Mouse (Mus musculus) left cerebral cortex, postnatal 25 days (tissue): ENCODE data around the gene Slc22a17. TPM values are rescaled to one million over a fixed set of nuclear protein-coding genes. Genes with fewer than 3 reads are reported as not detected.

Source experiments
- DNase-seq, 2 experiments: peaks; one replicate each; pipeline ENCODE4 v3.0.0; 2022; ENCODE audit warnings: low spot score in 2 of 2, mixed read lengths in 1 of 2
- intact Hi-C: fragments of 180-260 bp; cut with DNase I; formaldehyde crosslinking; loops from one replicate; pipeline ENCODE4 v1.15.1; 2025
- total RNA-seq, 2 experiments: library from RNA; stranded (reverse); gene quantifications; 2 replicates each; pipeline ENCODE4 v1.2.3; 2021

Gene Slc22a17
- total RNA-seq, 2 experiments from 2014 or later, result 628 to 630 TPM

GRCm38 (mm10) chr14:54913343-54913742 lies 411 bp upstream of the Slc22a17 start:
- peak in 1 of 2 experiments; percentile 33 for DNase-seq
- intact Hi-C loops, result loop anchor here (5.0 kb wide), 1 partner anchor 179 kb away; the partner anchor contains the start of genes Thtpa and Zfhx2

- no peak for DNase-seq
- intact Hi-C loops, result loop anchor here (5.0 kb wide), 1 partner anchor 180 kb away; the partner anchor contains the start of genes Thtpa and Zfhx2
These were observed 652 bp downstream of the Slc22a17 start for GRCm38 (mm10) chr14:54912109-54912850.

DNA sequence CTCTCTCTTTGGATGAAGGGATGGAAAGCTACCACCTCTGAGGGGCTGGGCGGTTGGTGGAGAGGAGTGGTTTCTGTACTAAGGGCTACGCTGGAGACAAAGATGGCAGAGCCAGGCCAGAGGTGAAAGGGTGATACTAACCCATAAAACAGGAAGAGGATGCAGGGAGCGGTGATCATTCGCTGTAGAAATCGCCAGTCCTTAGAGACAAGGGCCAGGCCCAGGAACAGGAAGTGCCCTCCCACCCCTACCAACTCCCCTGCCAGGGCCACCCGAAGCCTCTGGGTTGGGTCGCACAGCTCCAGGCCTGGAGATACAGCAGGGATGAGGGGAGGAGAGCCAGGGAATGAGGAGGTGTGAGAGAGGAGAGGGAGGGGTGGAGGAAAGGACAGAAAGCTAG lies 4.2 kb downstream of the Slc22a17 start:
- intact Hi-C loops, result no loop called here

DNA sequence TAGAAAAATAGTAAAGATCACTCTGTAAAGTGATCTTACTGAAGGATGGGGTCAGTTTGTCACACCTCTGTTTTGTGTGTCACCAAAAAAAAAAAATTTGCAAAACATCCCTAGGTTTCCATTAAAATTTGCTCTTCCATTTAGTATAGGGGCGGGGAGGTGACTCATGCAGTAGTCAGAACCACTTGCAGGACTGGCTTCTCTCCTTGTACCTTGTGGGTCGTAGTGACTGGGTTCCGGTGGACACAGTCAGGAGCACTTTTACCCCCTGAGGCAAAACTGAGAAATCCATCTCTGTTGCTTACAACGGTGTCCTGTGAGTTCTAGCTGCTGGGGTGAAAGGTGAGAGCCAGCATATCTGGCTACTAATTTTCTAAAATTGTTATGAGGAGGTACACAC lies 9.3 kb downstream of the Slc22a17 start:
- DNase-seq, result no peak

More for the DNA sequence above, 4.2 kb downstream of the Slc22a17 start:
- no peak for DNase-seq

DNA sequence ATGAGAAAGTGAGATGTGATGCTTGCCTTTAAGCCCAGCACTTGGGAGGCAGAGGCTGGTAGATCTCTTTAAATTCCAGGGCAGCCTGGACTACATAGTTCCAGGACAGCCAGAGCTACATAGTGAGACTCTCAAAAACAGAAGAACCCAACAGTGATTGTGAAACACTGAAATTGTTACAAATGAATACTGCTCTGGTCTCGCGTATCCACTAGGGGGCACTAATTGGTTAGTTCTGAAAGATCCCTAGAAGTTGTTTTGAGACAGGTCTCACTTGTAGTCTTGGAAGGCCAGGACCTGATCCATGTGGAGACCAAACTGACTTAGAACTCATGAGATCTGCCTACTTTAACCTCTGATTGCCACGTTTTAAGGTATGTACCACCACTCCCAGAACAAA lies 12.5 kb downstream of the Slc22a17 start:
- intact Hi-C loops, result loop anchor here (1.0 to 5.0 kb wide), 3 partner anchors 39 to 197 kb away; no protein-coding TSS in a partner anchor
- DNase-seq, result peak; percentile 79 to 90

More for the DNA sequence above, 9.3 kb downstream of the Slc22a17 start:
- intact Hi-C loops, result loop anchor here (5.0 kb wide), 1 partner anchor 194 kb away; no protein-coding TSS in a partner anchor

GRCm38 (mm10) chr14:54897445-54897844 lies 15.5 kb downstream of the Slc22a17 start:
- intact Hi-C loops, result no loop called here
- no peak for DNase-seq

DNA sequence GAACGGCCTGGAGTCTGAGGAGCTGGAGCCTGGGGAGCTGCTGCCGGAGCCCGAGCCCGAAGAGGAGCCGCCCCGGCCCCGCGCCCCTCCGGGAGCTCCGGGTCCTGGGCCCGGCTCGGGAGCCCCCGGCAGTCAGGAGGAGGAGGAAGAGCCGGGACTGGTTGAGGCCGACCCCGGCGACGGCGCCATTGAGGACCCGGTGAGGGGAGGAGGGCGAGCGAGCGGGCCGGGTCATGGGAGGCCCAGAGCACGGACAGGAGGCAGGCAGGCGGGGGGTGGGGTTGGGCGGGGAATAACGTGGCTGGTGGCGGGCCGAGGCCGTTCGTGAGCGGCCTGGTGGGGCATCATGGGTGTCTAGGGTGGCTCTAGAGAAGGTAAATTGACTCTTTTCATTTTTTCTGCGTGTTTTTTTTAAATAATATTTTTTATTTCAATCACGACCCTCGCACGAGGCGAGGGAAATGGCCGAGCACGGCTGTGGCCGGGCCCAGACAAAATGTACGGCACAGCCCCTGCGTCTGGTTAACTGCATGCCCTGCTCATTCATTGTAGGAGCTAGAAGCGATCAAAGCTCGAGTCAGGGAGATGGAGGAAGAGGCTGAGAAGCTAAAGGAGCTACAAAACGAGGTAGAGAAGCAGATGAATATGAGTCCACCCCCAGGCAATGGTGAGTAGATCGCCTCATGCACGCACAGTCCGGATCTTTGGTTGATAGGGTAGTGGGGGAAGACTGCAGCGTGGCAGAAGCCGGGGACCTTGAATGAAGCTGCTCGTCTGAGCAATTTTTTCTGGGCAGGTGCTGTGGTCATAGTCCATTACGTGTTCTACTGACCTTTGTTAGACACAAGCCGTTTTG lies 18.4 kb downstream of the Slc22a17 start:
- intact Hi-C loops, result loop anchor here (1.0 to 5.0 kb wide), 2 partner anchors 45 to 198 kb away; partner anchors contain the start of genes Thtpa and Zfhx2
- no peak for DNase-seq

- DNase-seq, result peak; percentile 98 to 100
- intact Hi-C loops, result loop anchor here (1.0 to 5.0 kb wide), 2 partner anchors 46 to 199 kb away; partner anchors contain the start of genes Thtpa and Zfhx2
These were observed 19.2 kb downstream of the Slc22a17 start for GRCm38 (mm10) chr14:54893651-54894181.

GRCm38 (mm10) chr14:54892200-54892599 lies 20.7 kb downstream of the Slc22a17 start, which contains the start of gene Pabpn1:
Gene Pabpn1, plus strand, starts transcription at chr14:54892500.
- DNase-seq, result no peak
- intact Hi-C loops, result loop anchor here (5.0 kb wide), 1 partner anchor 200 kb away; the partner anchor contains the start of genes Thtpa and Zfhx2

DNA sequence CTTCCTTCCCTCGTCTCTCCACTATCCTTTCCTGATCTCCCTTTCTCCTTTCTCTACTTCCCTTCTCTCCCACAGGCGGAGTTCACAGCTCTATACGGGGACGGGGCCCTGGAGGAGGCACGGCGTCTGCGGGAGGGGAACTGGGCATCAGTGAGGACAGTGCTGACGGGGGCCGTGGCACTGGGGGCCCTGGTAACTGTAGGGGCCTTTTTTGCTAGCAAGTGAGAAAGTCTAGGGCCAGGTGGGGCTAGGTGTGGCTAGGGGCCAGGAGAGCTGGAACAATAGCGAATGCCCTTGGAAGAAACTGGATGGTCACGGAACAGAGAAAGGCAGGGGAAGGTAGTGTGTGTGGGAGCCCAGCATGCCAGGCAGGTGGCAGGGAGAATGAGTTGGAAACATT lies 27.6 kb downstream of the Slc22a17 start:
- DNase-seq, result no peak
- intact Hi-C loops, result no loop called here

GRCm38 (mm10) chr14:54884022-54884712 lies 28.8 kb downstream of the Slc22a17 start:
- no peak for DNase-seq
- intact Hi-C loops, result no loop called here

DNA sequence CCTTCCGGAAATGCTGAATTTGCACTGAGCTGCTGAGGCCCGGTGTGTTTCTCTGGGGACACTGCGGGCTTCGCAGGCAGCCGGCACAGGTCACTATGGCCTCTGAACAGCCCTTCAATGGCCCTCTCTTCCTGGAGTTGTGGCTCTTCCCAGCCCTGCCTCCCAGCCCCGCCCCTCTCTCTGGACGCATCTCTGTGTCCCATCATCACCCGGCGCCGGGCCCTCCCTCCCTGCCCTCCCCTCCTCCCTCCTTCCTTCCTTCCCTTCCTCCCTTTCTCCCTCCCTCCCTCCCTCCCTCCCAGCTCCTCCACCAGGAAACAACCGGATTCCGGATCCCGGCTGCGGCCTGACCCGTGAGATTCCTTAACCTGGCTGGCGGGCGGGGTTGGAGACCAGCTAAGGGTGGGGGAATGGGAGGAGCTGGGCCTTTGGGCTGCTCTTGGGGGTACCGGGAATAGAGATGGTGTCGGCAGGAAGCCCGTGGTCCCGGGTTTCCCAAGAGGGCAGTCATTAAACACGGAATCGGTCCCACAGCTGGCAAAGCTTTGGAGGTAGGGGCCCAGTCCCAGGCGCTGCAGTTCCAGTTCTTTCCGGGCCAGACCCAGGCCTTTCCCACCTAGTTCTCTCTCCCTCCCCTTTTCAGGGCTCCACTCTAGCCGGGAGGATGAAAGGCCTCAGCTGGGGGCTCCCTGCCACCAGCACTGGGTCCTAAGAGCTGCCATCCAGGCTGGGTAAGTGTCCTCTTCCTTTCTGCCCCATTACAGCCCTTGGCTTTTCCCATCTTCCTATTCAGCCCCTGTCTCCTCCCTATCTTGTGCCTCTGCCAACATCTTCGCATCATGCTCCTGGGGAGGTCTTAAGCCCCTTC lies 29.5 kb downstream of the Slc22a17 start, which contains the start of the genes Bcl2l2 and Gm20521:
Gene Bcl2l2, plus strand, starts transcription at position 224 of the 868 bp plus-strand sequence.
Gene Gm20521, plus strand, starts transcription at position 288 of the 868 bp plus-strand sequence.
- DNase-seq, result peak; percentile 74 to 80

DNA sequence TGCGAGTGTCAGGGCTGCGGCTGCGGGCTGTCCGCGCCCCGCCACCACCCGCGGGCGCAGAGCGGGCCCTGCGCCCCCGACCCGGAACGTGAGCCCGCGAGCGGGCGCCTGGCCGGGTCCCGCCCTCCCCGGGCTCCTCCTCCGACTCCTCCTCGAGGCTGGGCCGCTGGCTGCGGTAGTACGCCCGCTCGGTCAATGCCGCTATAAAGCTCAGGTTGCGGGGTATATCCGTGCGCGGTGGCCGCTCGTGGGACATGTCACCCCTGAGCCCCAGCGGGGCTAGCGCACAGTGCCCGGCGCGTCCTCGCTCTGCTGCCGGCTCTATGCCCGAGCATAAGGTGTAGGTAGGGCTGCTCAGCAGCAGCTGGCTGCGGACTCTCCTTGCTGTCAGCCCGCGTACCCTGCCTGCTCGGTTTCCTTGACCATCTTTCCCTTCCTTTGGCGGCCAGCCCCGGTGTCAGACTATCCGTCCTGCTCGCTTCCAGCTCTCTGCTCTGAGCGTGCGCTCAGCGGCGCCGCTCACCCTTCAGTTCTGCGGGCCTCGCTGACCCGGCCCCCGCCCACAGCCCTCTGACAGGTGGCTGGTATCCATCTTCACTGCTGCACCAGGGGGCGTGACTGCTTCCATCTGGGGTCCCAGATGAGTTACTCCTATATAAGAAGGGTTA lies 35.8 kb downstream of the Slc22a17 start, which contains the start of gene Ppp1r3e:
Gene Ppp1r3e, minus strand, starts transcription at position 503 of the 668 bp plus-strand sequence.
- DNase-seq, result peak; percentile 64 to 73
- intact Hi-C loops, result no loop called here

More for the DNA sequence above, 29.5 kb downstream of the Slc22a17 start, which contains the start of the genes Bcl2l2 and Gm20521:
- intact Hi-C loops, result no loop called here

DNA sequence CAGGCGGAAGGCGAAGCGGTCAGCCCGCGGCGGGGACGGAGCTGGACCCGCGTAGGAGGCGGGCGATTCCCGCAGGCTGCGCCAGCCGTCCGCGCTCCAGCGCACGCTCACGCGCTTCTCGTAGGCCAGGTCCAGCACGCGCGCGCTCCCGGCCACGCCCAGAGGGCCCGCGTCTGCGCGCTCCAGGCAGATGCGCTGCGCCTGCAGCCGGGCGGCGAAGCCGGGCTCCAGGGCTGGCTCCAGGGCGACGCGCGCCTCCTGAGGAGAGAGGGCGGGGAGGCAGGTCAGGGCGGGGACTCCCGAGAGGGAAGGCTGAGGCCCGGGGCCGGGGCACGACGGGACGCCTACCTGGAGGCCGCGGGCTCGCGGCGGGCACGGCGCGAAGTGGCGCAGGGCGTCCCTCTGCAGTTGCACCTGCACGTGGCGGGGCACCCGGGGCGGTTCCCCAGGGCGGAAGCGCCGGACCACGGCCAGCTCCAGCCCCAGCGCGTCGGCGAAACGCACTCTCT lies 36.3 kb downstream of the Slc22a17 start:
- intact Hi-C loops, result loop anchor here (1.0 kb wide), 1 partner anchor 12 kb away; no protein-coding TSS in a partner anchor
- peak; percentile 94 to 95 for DNase-seq

GRCm38 (mm10) chr14:54875844-54876538 lies 36.9 kb downstream of the Slc22a17 start:
- intact Hi-C loops, result loop anchor here (1.0 kb wide), 1 partner anchor 12 kb away; no protein-coding TSS in a partner anchor
- DNase-seq, result peak in 1 of 2 experiments; percentile 74

DNA sequence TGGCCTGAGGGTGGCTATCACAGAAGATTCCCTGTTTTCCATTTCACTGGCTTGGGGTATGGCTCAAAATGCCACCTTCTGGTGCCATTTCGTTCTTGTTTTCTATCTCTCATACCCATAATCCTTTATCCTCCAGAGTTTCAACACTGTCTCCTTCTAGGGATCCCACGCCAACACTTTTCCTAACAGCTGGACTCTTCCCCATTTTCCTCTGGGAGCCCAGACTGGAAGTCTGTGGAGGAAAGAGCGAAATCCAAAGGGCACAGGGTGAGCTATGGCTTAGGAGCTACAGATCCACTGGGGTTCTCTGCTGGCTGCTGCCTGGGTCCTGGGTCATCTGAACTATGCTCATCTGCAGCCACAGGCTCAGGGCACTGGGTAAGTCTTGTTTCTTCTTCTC lies 38.8 kb downstream of the Slc22a17 start:
- DNase-seq, result no peak
- intact Hi-C loops, result no loop called here
